Mouse (Mus musculus): ENCODE results near the gene Pdcd6ip. TPM values are rescaled to one million over a fixed set of nuclear protein-coding genes. Genes with fewer than 3 reads are reported as not detected.
"Not testable (repeated sequence)": the region's sequence is repeated elsewhere in the genome, so short reads cannot be mapped to it uniquely, and the experiment has no call there.

Gene Pdcd6ip
- total and polyA plus RNA-seq, 3 experiments: 89.7 to 224 (median 211) TPM

- no peaks in the 10 kb centered on the region for H3K27me3 ChIP-seq (ENCODE audit: insufficient read depth, low read length)
- 0 out of 2 replicates have a peak, but pooled peaks cover under 1% of the 10 kb centered on the region for H3K4me1 ChIP-seq (ENCODE audit: insufficient read depth, low read depth, low read length)
- no peak overlapping the region for H3K4me3 ChIP-seq (ENCODE audit: low read depth, low read length)
- DNase-seq (ENCODE audit: low spot score): no peak
- no peak for TF ChIP-seq CTCF (IDR thresholded peaks at IDR 0.05; ENCODE audit: low read depth, low read length)
- no peak for TF ChIP-seq TAL1 (conservative IDR thresholded peaks at IDR 0.05; ENCODE audit: low read depth, low read length)
- TF ChIP-seq GATA1 (IDR thresholded peaks at IDR 0.05; ENCODE audit: borderline replicate concordance, low read length): no peak
- no peak for TF ChIP-seq POLR2AphosphoS5 (IDR thresholded peaks at IDR 0.05; ENCODE audit: insufficient replicate concordance, low read depth, low read length)
- no peak for TF ChIP-seq GATA2 (IDR thresholded peaks at IDR 0.05; ENCODE audit: borderline replicate concordance, low read depth, low read length)
- H3K36me3 ChIP-seq (replicated peaks): peaks cover 35% of the 10 kb centered on the region
- ATAC-seq (ENCODE audit: extremely low read depth, insufficient number of reproducible peaks, low FRiP score, poor library complexity, severe bottlenecking): no peak
- H3K9me3 ChIP-seq (replicated peaks): no peaks in the 10 kb centered on the region
These were observed 57.3 kb downstream of the Pdcd6ip start for GRCm38 (mm10) chr9:113650787-113651186.

DNA sequence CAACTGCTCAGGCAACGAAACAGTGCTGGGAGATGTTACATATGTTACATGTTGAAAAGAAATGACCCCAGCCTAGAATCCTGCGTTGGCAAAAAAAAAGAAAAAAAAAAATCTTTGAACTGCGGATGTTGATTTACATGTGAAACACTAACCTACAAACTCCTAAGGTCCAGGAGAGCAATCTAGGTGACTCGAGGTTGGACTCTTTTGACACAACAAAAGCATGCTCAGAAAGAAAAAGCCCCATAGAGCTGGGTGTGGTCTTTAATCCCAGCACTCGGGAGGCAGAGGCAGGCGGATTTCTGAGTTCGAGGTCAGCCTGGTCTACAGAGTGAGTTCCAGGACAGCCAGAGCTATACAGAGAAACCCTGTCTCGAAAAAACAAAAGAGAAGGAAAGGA, 58.8 kb downstream of the Pdcd6ip start:
- not testable (repeated sequence) for H3K4me3 ChIP-seq (ENCODE audit: low read depth, low read length); ATAC-seq (ENCODE audit: extremely low read depth, insufficient number of reproducible peaks, low FRiP score, poor library complexity, severe bottlenecking); DNase-seq (ENCODE audit: low spot score); H3K4me1 ChIP-seq (ENCODE audit: insufficient read depth, low read depth, low read length); H3K9me3 ChIP-seq (replicated peaks); H3K27me3 ChIP-seq (ENCODE audit: insufficient read depth, low read length)
- H3K36me3 ChIP-seq (replicated peaks): peaks cover 21% of the 10 kb centered on the region

- H3K36me3 ChIP-seq (replicated peaks): no peaks in the 10 kb centered on the region
- H3K27me3 ChIP-seq (ENCODE audit: insufficient read depth, low read length): no peaks in the 10 kb centered on the region
- ATAC-seq (ENCODE audit: extremely low read depth, insufficient number of reproducible peaks, low FRiP score, poor library complexity, severe bottlenecking): no peak
- no peak for TF ChIP-seq GATA1 (IDR thresholded peaks at IDR 0.05; ENCODE audit: borderline replicate concordance, low read length)
- no peak for TF ChIP-seq TAL1 (conservative IDR thresholded peaks at IDR 0.05; ENCODE audit: low read depth, low read length)
- TF ChIP-seq CTCF (IDR thresholded peaks at IDR 0.05; ENCODE audit: low read depth, low read length): no peak
- TF ChIP-seq POLR2AphosphoS5 (IDR thresholded peaks at IDR 0.05; ENCODE audit: insufficient replicate concordance, low read depth, low read length): no peak
- TF ChIP-seq GATA2 (IDR thresholded peaks at IDR 0.05; ENCODE audit: borderline replicate concordance, low read depth, low read length): no peak
- 0 out of 2 replicates have a peak, but pooled peaks cover 3% of the 10 kb centered on the region for H3K4me1 ChIP-seq (ENCODE audit: insufficient read depth, low read depth, low read length)
- H3K4me3 ChIP-seq (ENCODE audit: low read depth, low read length): no peak overlapping the region
- no peak for DNase-seq (ENCODE audit: low spot score)
- 0 out of 2 replicates have a peak, but pooled peaks cover 5% of the 10 kb centered on the region for H3K9me3 ChIP-seq (replicated peaks)
These were observed 62.3 kb downstream of the Pdcd6ip start for GRCm38 (mm10) chr9:113645837-113646169.

DNA sequence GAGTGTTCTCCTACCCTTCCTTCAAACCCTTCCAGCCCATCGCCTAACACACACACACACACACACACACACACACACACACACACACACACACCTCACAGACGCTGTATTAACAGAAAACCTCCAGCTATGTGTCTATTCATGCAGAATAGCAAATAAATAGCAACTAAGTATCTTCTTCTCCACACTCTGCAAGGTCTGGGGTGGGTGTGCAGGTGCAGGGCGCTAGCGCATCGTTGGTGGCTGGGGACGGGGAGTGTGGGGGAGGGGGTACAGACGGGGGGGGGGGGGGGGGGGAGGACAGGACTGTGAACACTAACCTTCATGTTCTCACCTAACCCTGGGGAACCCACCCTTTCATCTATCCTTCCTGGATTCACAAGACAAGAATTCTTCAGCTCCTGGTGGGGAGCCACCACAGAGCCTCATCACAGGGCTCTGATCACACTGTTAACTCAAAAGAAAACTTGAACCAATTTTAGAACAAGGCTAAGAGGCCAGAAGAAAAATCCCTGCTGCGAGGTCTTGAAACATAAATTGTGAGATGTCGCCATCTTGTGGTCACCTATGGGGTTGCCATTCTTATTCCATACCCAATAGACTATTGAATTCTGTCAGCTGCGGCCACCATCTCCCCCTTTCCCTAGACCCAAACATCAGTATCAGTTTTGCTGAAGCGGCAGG, 62.8 kb downstream of the Pdcd6ip start:
- H3K36me3 ChIP-seq (replicated peaks): no peaks in the 10 kb centered on the region
- DNase-seq (ENCODE audit: low spot score) (peak; percentile 49), ATAC-seq (ENCODE audit: extremely low read depth, insufficient number of reproducible peaks, low FRiP score, poor library complexity, severe bottlenecking) (peak; percentile 40)
- H3K4me3 ChIP-seq (ENCODE audit: low read depth, low read length): no peak overlapping the region
- 0 out of 2 replicates have a peak, but pooled peaks cover 3% of the 10 kb centered on the region for H3K4me1 ChIP-seq (ENCODE audit: insufficient read depth, low read depth, low read length)
- no peak for TF ChIP-seq GATA1 (IDR thresholded peaks at IDR 0.05; ENCODE audit: borderline replicate concordance, low read length)
- TF ChIP-seq TAL1 (conservative IDR thresholded peaks at IDR 0.05; ENCODE audit: low read depth, low read length): no peak
- no peak for TF ChIP-seq GATA2 (IDR thresholded peaks at IDR 0.05; ENCODE audit: borderline replicate concordance, low read depth, low read length)
- no peak for TF ChIP-seq POLR2AphosphoS5 (IDR thresholded peaks at IDR 0.05; ENCODE audit: insufficient replicate concordance, low read depth, low read length)
- TF ChIP-seq CTCF (IDR thresholded peaks at IDR 0.05; ENCODE audit: low read depth, low read length): peak; percentile 36; the same call in 1 of the 2 replicates
- H3K27me3 ChIP-seq (ENCODE audit: insufficient read depth, low read length): no peaks in the 10 kb centered on the region
- 0 out of 2 replicates have a peak, but pooled peaks cover 5% of the 10 kb centered on the region for H3K9me3 ChIP-seq (replicated peaks)

- no peak overlapping the region for H3K4me3 ChIP-seq (ENCODE audit: low read depth, low read length)
- TF ChIP-seq GATA2 (IDR thresholded peaks at IDR 0.05; ENCODE audit: borderline replicate concordance, low read depth, low read length) (no peak), CTCF (IDR thresholded peaks at IDR 0.05; ENCODE audit: low read depth, low read length) (no peak), TAL1 (conservative IDR thresholded peaks at IDR 0.05; ENCODE audit: low read depth, low read length) (no peak), POLR2AphosphoS5 (IDR thresholded peaks at IDR 0.05; ENCODE audit: insufficient replicate concordance, low read depth, low read length) (no peak), GATA1 (IDR thresholded peaks at IDR 0.05; ENCODE audit: borderline replicate concordance, low read length) (no peak)
- no peak for ATAC-seq (ENCODE audit: extremely low read depth, insufficient number of reproducible peaks, low FRiP score, poor library complexity, severe bottlenecking)
- H3K36me3 ChIP-seq (replicated peaks): no peaks in the 10 kb centered on the region
- DNase-seq (ENCODE audit: low spot score): no peak
- no peaks in the 10 kb centered on the region for H3K27me3 ChIP-seq (ENCODE audit: insufficient read depth, low read length)
- 0 out of 2 replicates have a peak, but pooled peaks cover 8% of the 10 kb centered on the region for H3K9me3 ChIP-seq (replicated peaks)
- H3K4me1 ChIP-seq (ENCODE audit: insufficient read depth, low read depth, low read length): 0 out of 2 replicates have a peak, but pooled peaks cover 3% of the 10 kb centered on the region
These were observed 63.4 kb downstream of the Pdcd6ip start for GRCm38 (mm10) chr9:113644701-113645100.

DNA sequence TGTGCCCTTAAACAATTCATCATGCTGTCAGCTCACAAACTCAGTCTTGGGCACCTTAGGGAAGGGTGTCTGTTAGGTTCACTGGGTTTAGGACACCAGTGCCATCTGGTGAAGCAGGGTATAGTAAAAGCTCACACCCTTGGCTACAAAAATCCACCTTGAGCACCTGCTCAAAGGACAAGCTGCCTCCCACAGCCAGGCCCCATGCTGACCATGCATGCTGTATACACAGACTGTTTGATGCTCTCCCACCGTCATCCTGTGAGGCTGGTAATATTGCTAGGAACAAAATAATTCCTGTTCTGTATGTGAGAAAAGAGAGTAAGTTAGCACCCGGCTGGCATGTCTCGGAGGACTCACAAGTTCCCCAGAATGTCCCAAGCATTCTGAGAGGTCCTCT, 64.0 kb downstream of the Pdcd6ip start:
- no peak for DNase-seq (ENCODE audit: low spot score)
- H3K27me3 ChIP-seq (ENCODE audit: insufficient read depth, low read length): no peaks in the 10 kb centered on the region
- no peaks in the 10 kb centered on the region for H3K36me3 ChIP-seq (replicated peaks)
- ATAC-seq (ENCODE audit: extremely low read depth, insufficient number of reproducible peaks, low FRiP score, poor library complexity, severe bottlenecking): no peak
- H3K4me1 ChIP-seq (ENCODE audit: insufficient read depth, low read depth, low read length): 0 out of 2 replicates have a peak, but pooled peaks cover 3% of the 10 kb centered on the region
- H3K4me3 ChIP-seq (ENCODE audit: low read depth, low read length): no peak overlapping the region
- 0 out of 2 replicates have a peak, but pooled peaks cover 8% of the 10 kb centered on the region for H3K9me3 ChIP-seq (replicated peaks)
- no peak for TF ChIP-seq GATA1 (IDR thresholded peaks at IDR 0.05; ENCODE audit: borderline replicate concordance, low read length)
- TF ChIP-seq CTCF (IDR thresholded peaks at IDR 0.05; ENCODE audit: low read depth, low read length): no peak
- TF ChIP-seq GATA2 (IDR thresholded peaks at IDR 0.05; ENCODE audit: borderline replicate concordance, low read depth, low read length): no peak
- no peak for TF ChIP-seq TAL1 (conservative IDR thresholded peaks at IDR 0.05; ENCODE audit: low read depth, low read length)
- TF ChIP-seq POLR2AphosphoS5 (IDR thresholded peaks at IDR 0.05; ENCODE audit: insufficient replicate concordance, low read depth, low read length): no peak
